Mouse (Mus musculus) kidney, adult 2 months (tissue): ENCODE measurements around the gene Ticrr. TPM values are rescaled to one million over a fixed set of nuclear protein-coding genes. Genes with fewer than 3 reads are reported as not detected.

Experiments
- DNase-seq: peaks from one replicate; pipeline ENCODE4 v3.0.0; 2021
- H3K27ac ChIP-seq: fragments of 200-500 bp; 2 replicates; pipeline ENCODE4 v1.5.1; 2012; ENCODE audit warnings: low read depth, low read length, control low read depth, inconsistent platforms; ENCODE audit not compliant: insufficient read depth
- H3K27me3 ChIP-seq: fragments of 200-500 bp; replicated peaks from 2 replicates; pipeline ENCODE4 v1.6.1; 2012; ENCODE audit warnings: mild to moderate bottlenecking, moderate library complexity, low read length, inconsistent platforms; ENCODE audit not compliant: control insufficient read depth, insufficient read depth
- H3K36me3 ChIP-seq: fragments of 200-500 bp; 2 replicates; pipeline ENCODE4 v1.6.1; 2012; ENCODE audit warnings: mild to moderate bottlenecking, moderate library complexity, low read length, inconsistent platforms; ENCODE audit not compliant: control insufficient read depth, insufficient read depth
- H3K4me1 ChIP-seq: fragments of 200-500 bp; 2 replicates; pipeline ENCODE4 v1.6.1; 2011; ENCODE audit warnings: low read length; ENCODE audit not compliant: control insufficient read depth, insufficient read depth
- H3K4me3 ChIP-seq: fragments of 200-500 bp; 2 replicates; pipeline ENCODE4 v1.5.1; 2011; ENCODE audit warnings: mild to moderate bottlenecking, low read depth, low read length, control low read depth; ENCODE audit not compliant: insufficient read depth
- CTCF ChIP-seq: fragments of 200-500 bp; conservative IDR thresholded peaks from 2 replicates; pipeline ENCODE4 v1.5.1; 2011; ENCODE audit warnings: low read depth, mild to moderate bottlenecking, control low read depth, low read length, moderate library complexity, mixed read lengths; ENCODE audit not compliant: insufficient read depth, insufficient read length
- POLR2A ChIP-seq: fragments of 200-500 bp; IDR thresholded peaks from one replicate; pipeline ENCODE4 v1.6.1; 2011; ENCODE audit warnings: low read depth, low read length, control low read depth
- WGBS: fragments of 180-500 bp; shearing (Covaris S2); methylation state at CpG from one replicate; pipeline ENCODE4 v1.1.7; 2018; 5-methylcytosine and 5-hydroxymethylcytosine counted together
- polyA plus RNA-seq: library from polyadenylated mRNA; depleted of rRNA; stranded (reverse); fragments of >200 nt; gene quantifications from 2 replicates; pipeline ENCODE4 v1.2.3, GENCODE M21; 2012; rRNA removed

The Ticrr gene
- 0.03 and 0.11 TPM in 2 replicates for polyA plus RNA-seq

DNA sequence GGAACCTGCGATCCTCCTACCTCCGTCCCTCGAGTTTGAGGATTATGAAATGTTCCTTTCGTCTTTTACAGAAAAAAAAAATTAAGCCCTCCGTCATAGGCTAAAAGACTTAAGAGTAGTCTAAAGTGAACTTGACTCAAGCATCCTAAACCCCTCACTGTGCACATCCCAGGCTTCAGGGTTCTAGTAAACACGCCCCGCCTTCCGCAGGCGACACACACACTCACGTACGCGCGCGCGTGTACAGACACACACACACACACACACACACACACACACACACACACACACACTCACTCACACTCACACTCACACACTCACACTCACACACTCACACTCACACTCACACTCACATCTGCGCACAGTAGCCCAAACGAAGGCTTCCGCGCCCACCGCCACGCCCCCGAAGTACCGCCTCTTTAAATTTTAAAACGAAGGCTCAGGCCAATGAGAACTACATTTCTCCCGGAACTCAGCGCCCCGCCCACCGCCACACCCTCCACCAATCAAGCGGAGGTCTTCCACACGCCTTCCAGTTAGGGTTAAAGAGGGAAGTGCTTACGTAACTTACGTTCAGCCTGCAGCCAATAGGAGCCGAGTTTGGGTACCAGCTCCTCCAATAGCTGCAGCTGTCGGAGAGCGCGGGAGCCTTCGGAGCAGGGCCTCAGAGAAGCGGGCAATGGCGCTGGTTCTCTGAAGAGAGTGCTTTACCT lies at the start of gene Ticrr:
Ticrr (plus strand) TSS at position 619 of the 713 bp plus-strand sequence.
- Histone ChIP-seq H3K4me1 (peaks cover 7% of the 10 kb centered on the region; the same call in 1 of the 2 replicates), H3K4me3 (peak within 1 kb of the TSS; percentile 73), H3K27ac (no peak within 1 kb of the TSS), H3K36me3 (no peaks in the 10 kb centered on the region), H3K27me3 (no peaks in the 10 kb centered on the region)
- under 1% methylated on average over 39 of the region's 39 CpGs for WGBS
- DNase-seq = peak; percentile 99
- TF ChIP-seq CTCF (no peak), POLR2A (no peak)

DNA sequence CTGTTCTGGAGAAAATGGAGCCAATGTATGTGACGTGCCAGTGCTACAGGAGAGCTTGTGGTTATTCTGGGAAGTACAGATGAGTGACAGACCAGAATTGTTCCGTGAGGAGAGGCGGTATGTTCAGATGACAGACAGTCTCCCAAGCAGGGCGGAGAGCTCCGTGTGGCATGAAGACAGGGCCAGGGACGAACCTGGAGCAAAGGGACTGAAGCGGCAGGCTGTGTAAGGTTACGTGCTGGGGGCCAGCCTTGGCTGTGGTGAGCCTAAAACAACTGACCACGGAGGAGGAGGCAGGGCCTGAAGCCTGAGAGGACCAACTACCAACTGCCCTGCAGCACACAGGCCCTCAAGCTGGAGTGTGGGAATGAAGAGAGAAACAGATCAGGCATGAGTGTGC lies 48.1 kb upstream of the Ticrr start:
- Histone ChIP-seq H3K27ac (no peak overlapping the region), H3K36me3 (no peaks in the 10 kb centered on the region), H3K27me3 (no peaks in the 10 kb centered on the region; the same call in none of the 2 replicates), H3K4me1 (no peaks in the 10 kb centered on the region), H3K4me3 (peak overlapping the region; percentile 9; the same call in 1 of the 2 replicates)
- WGBS = 75% methylated on average over 9 of the region's 9 CpGs
- no peak for DNase-seq
- TF ChIP-seq CTCF (no peak), POLR2A (no peak)

DNA sequence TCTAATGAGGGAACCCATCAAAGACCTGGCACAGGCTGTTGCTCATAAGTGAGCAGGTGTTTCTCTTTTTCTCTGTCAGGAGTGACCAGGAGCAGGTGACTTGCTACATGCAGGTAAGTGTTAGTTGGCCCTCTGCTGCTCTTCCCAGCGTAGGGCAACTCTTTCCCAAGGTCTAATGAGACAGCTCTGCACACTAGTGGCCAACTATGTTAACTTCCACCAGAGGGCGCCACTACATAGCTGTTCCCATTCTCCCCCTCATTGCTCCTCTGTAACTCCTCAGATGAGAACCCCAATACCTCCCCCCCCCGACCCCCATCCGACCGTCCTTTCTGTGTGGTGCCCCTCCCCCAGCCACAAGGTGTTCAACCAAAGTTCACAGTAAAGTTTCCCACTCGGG lies 47.2 kb upstream of the Ticrr start:
- H3K4me1 ChIP-seq = no peaks in the 10 kb centered on the region
- WGBS = 8% methylated on average over 6 of the region's 6 CpGs
- H3K27ac ChIP-seq = no peak overlapping the region
- DNase-seq = peak; percentile 59
- TF ChIP-seq POLR2A (no peak), CTCF (peak; percentile 78)
- H3K4me3 ChIP-seq = 0 out of 2 replicates have a peak overlapping the region, but pooled peaks have one; percentile 2
- H3K36me3 ChIP-seq = no peaks in the 10 kb centered on the region
- no peaks in the 10 kb centered on the region for H3K27me3 ChIP-seq

DNA sequence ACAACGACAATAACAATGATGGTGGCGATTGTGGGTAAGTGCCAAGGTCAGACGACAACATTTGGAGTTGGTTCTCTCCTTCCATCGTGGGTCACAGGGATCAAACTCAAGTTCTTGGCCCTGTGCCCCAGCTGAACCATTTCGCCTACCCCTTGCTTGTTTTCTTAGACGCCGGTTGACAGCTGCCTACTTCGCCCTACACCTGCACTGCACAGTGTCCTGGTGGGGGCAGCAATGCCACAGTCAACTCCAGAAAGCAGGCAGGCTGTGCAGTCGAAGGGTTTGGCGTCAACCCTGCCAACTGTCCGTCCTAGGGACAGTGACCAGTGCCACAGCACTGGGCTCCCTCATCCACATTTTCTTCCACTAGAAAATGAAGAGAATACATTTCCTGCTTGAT lies 46.7 kb upstream of the Ticrr start:
- Histone ChIP-seq H3K4me3 (peak overlapping the region; percentile 29), H3K4me1 (no peaks in the 10 kb centered on the region), H3K36me3 (no peaks in the 10 kb centered on the region), H3K27me3 (no peaks in the 10 kb centered on the region), H3K27ac (no peak overlapping the region)
- DNase-seq = peak; percentile 42
- TF ChIP-seq CTCF = peak; percentile 44; the same call in 1 of the 2 replicates
- no peak for TF ChIP-seq POLR2A
- WGBS = 31% methylated on average over 11 of the region's 11 CpGs

DNA sequence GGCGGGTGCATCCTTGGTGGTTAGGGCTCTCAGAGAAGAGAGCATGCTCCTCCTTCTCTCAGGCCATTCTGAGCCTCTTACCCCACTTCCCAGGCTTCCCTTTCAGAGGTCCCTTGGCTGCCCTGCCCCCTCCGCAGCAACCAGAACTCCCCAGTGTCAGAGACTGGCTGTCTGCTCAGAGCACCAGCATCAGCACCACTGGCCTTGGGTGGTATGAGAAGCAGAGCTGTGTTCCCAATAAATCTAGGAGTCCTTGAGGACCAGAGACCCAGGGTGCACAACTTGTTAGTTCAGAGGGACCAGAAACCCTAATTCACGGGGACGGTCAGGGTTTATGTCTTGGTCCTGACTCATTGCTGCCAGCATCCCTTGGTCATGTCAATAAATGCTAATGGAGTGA lies 45.0 kb upstream of the Ticrr start:
- H3K4me3 ChIP-seq = peak overlapping the region; percentile 29
- TF ChIP-seq POLR2A (no peak), CTCF (no peak)
- 0 out of 2 replicates have a peak overlapping the region, but pooled peaks have one; percentile 27 for H3K27ac ChIP-seq
- H3K27me3 ChIP-seq = no peaks in the 10 kb centered on the region
- no peak for DNase-seq
- no peaks in the 10 kb centered on the region for H3K36me3 ChIP-seq
- H3K4me1 ChIP-seq = no peaks in the 10 kb centered on the region
- WGBS = 53% methylated on average over 4 of the region's 4 CpGs

DNA sequence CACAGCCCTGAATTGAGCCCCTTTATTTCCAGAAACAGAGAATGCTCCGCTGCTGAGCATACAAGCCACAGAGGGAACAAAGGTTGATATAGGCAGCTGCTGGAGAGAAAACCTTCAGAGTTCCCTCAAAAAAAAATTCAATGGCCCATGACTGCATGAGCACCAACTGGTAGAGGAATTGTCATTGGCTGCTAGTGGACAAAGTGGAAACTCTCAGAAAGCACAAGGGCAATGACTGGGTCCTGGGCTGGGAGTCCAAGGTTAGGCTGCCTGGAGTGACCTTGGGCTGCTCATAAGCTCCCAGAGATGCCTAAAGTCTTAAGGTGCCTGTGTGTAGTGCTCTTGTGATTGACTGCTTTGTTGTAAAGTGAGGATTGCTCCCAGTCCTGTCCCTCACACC lies 44.1 kb upstream of the Ticrr start:
- peak overlapping the region; percentile 62 for H3K27ac ChIP-seq
- H3K27me3 ChIP-seq = no peaks in the 10 kb centered on the region
- DNase-seq = no peak
- TF ChIP-seq CTCF = no peak
- H3K4me1 ChIP-seq = no peaks in the 10 kb centered on the region
- H3K36me3 ChIP-seq = no peaks in the 10 kb centered on the region
- 61% methylated on average over 1 of the region's 1 CpGs for WGBS
- H3K4me3 ChIP-seq = peak overlapping the region; percentile 73

DNA sequence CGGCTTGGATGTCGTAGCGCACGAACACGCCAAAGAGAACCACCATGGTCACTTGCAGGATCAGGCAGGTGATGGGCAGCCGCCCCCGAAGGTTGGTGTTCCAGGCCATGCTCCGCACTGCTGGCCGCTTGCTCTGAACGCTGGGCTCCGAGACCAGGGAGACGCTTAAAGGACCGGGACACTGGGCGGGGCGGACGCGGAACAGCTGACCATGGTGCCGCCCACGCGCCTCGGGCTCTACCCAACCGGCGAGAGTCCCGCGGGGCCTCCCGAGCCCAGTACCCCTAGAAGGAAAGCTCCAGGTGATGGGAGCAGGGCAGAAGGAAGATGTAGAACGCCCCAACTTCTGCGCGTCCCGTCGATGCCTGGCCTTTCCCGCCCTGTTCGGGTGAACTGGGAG lies 42.6 kb upstream of the Ticrr start, which contains the start of gene Rhcg:
Rhcg (minus strand) TSS at position 240 of the 400 bp plus-strand sequence.
- no peaks in the 10 kb centered on the region for H3K27me3 ChIP-seq
- DNase-seq = peak; percentile 42
- WGBS = 8% methylated on average over 33 of the region's 33 CpGs
- H3K27ac ChIP-seq = peak within 1 kb of the TSS; percentile 66
- TF ChIP-seq CTCF = no peak
- TF ChIP-seq POLR2A = peak; percentile 71
- H3K4me1 ChIP-seq = no peaks in the 10 kb centered on the region
- H3K36me3 ChIP-seq = no peaks in the 10 kb centered on the region
- peak within 1 kb of the TSS; percentile 73 for H3K4me3 ChIP-seq
